Mouse (Mus musculus) ES-E14 (cell line): ENCODE results near the gene Obscn.

Experiments
- MAFK ChIP-seq: IDR thresholded peaks from 2 replicates; pipeline ENCODE4 v1.6.1; 2014; ENCODE audit warnings: mild to moderate bottlenecking, low read depth, low read length, inconsistent platforms; ENCODE audit not compliant: insufficient read depth
- ZC3H11A ChIP-seq: IDR thresholded peaks from 2 replicates; pipeline ENCODE4 v1.6.1; 2012; ENCODE audit warnings: low read depth, mild to moderate bottlenecking, inconsistent platforms, low read length, borderline replicate concordance
- ZNF384 ChIP-seq: IDR thresholded peaks from 2 replicates; pipeline ENCODE4 v1.6.1; 2012; ENCODE audit warnings: low read depth, low read length, inconsistent platforms

DNA sequence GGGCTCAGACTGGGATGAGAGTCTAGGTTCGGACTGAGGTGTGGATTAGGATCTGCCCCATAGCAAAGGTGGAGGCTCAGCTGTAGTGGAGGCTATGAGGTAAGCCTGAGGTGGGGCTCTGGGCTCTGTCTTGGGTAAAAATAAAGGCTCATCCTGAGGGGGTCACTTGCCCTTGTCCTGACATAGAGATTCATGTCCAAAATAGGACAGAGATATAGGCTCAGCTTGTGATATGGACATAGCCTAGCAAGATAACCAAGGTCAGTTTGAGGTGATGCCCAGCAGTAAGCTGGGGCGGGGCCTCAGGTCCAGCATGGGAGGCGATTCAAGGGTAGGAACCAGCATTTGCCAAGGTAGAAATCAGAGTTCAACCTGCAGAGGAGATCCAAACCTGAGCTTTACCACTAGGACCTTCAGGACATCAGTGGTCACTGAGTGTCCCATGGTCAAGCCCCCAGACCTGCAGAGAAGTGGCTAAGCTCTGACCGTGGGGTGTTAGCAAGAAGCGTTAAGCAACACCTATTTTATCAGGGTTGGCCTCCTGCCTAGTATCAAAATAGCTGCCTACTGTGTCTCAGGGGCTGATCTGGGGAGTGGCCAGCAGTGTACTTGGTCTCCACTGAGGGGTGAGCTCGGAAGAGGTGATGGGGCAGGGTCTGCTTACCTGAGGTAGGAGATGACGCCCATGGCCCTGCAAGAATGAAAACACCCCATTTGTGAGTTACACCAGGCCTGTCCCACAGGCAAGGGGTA is 133.7 kb downstream of the Obscn start:
- TF ChIP-seq ZNF384 (no peak), ZC3H11A (no peak), MAFK (no peak)
